Mouse (Mus musculus) erythroblast, adult 5-6 weeks (primary cell): ENCODE data around the gene Cideb. TPM values are rescaled to one million over a fixed set of nuclear protein-coding genes. Genes with fewer than 3 reads are reported as not detected.
A peak's percentile ranks its signal among the peaks of the same experiment; 100 is the strongest.

Source experiments
- ATAC-seq: replicated peaks from 2 replicates; pipeline ENCODE4 v1.8.0; 2016; ENCODE audit warnings: moderate number of reproducible peaks, mild to moderate bottlenecking, moderate TSS enrichment, inconsistent platforms; ENCODE audit not compliant: poor library complexity, low FRiP score, severe bottlenecking
- total RNA-seq, 2 experiments: library from RNA; stranded (forward) in 1 of 2; stranded (reverse) in 1 of 2; fragments of 150-400 nt in 1 of 2; fragments of 200-764, 138-1000 nt in 1 of 2; gene quantifications; 2 replicates each; pipeline versions ENCODE4 v1.2.3 to v1.2.4; 2015 to 2017; ENCODE audit warnings: low replicate concordance in 2 of 2

Cideb gene
- total RNA-seq (2015; ENCODE audit: low replicate concordance) (2.1 TPM in 1 of 2 replicates, not detected in the other), total RNA-seq (2017; ENCODE audit: low replicate concordance) (0.94 TPM in 1 of 2 replicates, not detected in the other)

DNA sequence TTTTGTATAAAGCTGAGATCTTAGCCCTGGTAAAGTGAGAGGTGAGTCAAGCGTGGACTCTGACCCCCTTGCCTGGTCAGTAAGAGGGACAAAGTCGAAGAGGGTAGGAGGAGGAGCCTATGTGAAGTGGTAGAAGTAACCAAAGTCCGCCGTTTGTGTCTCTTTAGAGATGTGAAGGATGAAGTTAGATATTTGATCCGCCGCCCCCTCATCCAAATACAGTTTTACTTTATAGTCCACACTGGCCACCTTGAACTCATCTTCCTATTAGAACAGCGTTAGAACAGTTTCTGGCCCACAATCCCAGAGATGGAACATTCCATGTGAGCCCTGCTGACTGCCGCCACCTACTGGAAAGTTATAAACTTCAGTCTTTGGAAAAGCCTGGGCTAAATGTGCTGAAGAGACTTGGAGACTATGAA, at the start of gene Cideb:
Gene Cideb (minus strand): TSS at position 96 of the 422 bp plus-strand sequence.
- ATAC-seq, result no peak

GRCm38 (mm10) chr14:55795380-55796163, 37.3 kb upstream of the Cideb start:
- no peak for ATAC-seq

GRCm38 (mm10) chr14:55793946-55794345, 35.7 kb upstream of the Cideb start:
- ATAC-seq, result no peak

DNA sequence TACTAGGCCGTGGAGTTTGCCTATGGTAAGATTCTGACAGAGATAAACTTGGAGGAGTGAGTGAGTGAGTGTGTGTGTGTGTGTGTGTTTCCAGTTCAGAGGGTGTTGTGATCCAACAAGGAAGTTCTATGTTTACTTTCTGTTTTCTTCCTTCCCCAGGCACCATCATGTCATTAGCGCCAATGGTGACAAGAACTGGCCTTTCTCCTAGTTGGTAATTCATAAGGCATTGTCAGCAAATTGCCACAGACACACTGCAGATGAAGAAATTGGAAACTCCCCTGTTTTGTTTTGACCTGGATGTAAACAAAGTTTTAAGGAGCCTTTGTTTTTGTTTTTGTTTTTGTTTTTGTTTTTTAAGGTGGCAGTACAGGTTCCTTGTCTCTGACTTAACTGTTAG, 35.2 kb upstream of the Cideb start:
- ATAC-seq, result no peak

DNA sequence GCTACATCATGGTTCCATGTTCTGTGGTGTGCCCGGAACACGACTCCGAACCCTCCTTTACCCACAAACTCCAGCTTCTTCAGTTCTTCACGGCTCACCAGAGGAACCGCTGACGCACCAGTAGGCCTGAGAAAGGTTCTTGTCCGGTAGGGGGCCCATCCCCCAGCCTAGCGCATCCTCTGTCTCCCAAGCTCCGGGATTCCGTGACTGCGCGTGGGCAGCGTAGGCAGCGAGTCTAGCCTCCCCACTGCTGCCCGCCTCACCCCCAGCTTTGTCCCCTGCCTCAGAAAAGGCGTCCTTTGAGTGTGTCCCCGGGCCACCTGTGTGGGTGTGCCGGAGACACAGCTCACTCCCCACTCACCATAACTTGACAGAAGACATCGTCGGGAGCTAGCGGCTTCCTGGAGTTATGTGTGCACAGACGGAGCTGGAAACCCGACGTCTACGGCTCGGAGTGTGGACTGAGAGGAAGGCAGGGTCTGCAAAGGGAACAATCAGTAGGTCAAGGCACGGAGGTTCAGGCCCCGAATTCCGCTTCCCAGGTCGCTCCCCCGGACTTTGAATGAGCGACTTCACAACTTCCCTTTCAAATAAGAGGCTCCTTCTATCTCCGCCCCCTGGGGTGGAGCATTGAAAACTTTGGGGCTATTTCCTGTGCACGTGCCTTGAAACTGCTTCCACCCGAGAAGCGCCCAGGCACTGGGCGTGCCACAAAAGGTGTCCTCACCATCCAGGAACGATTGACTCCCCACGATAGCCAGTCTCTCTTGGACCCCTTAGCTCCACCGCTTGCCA, 30.2 kb upstream of the Cideb start, which contains the start of gene Ripk3:
Gene Ripk3 (minus strand): TSS at position 610 of the 795 bp plus-strand sequence.
- no peak; the same call in 1 of the 2 replicates for ATAC-seq

DNA sequence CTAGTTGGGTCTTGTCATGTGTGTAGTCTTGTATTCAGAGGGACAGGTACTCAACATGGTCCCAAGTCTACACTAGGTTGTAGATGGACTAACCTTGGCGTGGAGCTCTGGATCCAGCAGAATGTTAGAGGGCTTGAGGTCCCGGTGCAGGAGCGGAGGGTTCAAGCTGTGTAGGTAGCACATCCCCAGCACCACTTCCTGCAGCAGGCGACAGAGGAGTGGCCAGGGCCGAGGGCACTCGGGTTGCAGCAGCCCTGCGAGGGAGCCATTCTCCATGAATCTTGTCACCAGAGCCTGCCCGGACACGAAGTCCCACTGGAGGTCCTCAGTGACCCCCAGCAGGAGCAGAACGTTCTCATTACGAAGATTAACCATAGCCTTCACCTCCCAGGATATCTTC, 29.5 kb upstream of the Cideb start:
- ATAC-seq, result no peak

DNA sequence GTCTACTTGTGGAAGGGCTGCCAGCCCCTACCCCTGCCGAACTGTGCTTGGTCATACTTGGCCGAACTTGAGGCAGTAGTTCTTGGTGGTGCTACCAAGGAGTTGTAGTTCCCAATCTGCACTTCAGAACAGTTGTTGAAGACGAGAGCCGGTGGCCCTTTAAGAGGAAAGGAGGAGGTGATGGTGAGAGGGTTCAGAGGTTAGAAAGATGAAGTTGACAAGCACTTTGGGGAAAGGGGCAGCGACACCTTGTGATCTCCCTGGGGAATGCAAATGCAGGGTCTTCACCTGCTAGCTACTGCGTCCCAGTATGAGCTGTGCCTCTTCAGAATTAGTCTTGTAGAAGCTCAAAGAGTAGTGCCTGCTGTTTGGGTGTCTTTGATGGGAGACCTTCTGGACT, 26.9 kb upstream of the Cideb start:
- no peak for ATAC-seq

GRCm38 (mm10) chr14:55783958-55784235, 25.6 kb upstream of the Cideb start, which contains the start of gene Adcy4:
Adcy4 (minus strand) TSS chr14:55784095.
- ATAC-seq, result no peak

GRCm38 (mm10) chr14:55783171-55783957, 25.1 kb upstream of the Cideb start:
- ATAC-seq, result no peak

- ATAC-seq, result no peak
Measured at GRCm38 (mm10) chr14:55782361-55782960, 24.2 kb upstream of the Cideb start.

DNA sequence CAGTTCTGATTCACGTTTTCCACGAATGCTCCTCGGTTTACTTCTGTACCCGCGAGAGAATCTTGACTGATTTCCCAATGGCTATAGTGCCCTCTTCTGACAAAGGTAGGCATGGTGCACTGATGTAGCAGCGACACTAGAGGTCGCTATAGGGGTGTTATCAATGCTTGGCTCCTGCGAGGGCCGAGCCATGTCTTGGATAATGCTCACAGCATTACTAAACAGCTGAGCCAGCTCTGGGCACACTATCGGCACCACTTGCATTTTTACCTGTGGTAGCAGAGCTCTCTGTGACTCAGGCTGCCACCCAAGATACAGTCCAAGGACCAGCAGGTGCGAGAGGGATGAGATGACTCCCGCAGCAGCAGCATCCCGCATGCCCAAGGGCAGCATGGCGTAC, 23.1 kb upstream of the Cideb start:
- peak; percentile 50; the same call in 1 of the 2 replicates for ATAC-seq

GRCm38 (mm10) chr14:55780736-55781135, 22.5 kb upstream of the Cideb start:
- no peak for ATAC-seq

GRCm38 (mm10) chr14:55779656-55780055, 21.4 kb upstream of the Cideb start:
- no peak for ATAC-seq

GRCm38 (mm10) chr14:55778686-55779085, 20.4 kb upstream of the Cideb start:
- ATAC-seq, result no peak

DNA sequence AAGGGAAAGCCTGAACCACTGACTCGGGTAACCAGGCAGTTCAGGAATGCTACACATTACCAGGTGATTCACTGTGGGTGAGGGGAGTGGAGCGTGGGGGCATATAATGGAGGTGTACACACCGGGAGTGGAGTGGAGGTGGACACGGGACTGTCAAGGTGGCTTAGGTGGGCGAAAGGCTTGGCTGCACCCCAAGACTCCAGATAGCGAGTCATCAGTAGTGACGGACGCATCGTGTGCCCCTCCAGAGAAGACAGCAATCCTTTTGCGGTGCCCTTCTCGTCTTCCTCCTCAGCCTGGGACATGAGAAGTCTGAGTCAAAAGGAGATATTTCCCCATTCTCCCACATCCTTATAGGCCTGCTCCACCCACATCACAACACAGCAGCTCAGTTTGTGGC, 19.5 kb upstream of the Cideb start:
- ATAC-seq, result no peak

- no peak for ATAC-seq
Measured at GRCm38 (mm10) chr14:55777176-55777575, 18.9 kb upstream of the Cideb start.

DNA sequence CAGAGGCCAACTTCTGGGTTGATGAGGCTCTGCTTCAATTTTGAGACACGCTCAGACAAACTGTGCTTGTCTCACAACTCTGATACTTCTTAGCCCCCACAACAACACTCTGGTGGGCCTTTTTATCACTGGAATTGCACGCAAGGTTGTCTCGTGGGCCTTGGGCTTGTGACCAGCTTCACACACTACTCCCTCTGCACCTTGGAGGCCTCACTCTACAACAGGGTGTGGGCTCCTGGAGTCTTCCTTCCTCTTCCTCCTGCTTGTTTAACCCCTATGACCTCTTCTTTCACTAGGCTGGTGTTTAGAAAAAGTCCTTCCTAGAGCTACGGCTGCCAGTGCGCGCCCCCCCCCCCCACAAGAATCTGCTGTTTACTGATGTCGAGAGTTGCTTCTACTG, 18.5 kb upstream of the Cideb start:
- no peak for ATAC-seq

DNA sequence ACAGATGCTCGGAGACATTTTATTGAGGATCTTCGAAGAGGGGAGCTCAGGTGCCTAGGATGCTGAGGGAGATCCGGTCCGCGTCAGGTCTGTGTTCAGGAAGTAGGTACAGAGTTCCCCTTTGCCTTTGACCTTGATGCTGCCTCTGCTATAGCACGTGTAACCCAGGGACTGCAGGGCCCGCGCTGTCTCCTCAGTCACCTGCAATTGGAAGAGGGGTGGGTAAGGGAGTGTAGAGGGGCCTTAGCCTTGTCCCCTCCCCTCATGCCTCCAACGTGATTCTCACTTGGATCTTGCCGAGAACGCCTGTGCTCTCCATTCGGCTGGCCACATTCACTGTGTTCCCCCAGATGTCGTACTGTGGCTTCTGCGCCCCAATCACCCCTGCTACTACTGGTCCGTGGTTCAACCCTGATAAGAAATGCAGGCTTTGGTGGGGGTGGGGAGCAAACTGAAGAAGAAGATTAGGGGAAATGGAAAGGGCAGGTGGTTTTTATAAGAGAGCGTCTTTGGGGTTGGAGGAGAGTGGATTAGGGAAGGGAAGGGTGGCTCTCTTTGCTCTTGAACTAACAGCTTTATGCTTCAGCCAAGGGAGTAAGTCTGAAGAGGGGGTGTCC, 10.9 kb upstream of the Cideb start:
- no peak for ATAC-seq

DNA sequence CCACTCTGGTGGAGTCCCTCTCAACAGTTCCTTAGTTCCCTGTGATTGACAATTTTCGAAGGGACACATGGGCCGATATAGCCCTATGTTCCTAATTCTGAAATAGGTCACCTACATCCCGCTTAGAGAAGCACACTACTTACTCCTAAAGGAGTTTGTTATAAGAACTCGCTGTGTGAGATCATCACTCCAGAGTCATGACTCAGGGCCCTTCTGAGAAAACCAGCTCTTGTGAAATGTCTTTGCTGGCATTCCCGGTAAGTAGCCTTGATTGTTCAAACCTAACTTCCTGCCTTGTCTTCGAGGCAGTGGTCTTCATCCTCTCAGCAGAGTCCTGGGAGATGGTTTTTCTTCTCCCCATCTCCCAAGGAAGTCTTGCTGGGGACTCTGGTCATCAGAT, 10.3 kb upstream of the Cideb start:
- no peak for ATAC-seq
